Mouse (Mus musculus) heart, embryonic 11.5 days (tissue): ENCODE results near the gene Gbp2b. TPM values are rescaled to one million over a fixed set of nuclear protein-coding genes. Genes with fewer than 3 reads are reported as not detected.
"Not testable (repeated sequence)": the region's sequence is repeated elsewhere in the genome, so short reads cannot be mapped to it uniquely, and the experiment has no call there.

Source experiments
- ATAC-seq: fragments of 200-750 bp; cut with Nextera tagmentation; replicated peaks from 2 replicates; pipeline ENCODE4 v1.8.0; 2017; ENCODE audit warnings: moderate library complexity; ENCODE audit not compliant: insufficient number of reproducible peaks, low FRiP score, low TSS enrichment
- H3K27ac ChIP-seq: fragments of 300-500 bp; sonication (generic); 2 replicates; pipeline ENCODE4 v1.5.1; 2014; ENCODE audit warnings: mild to moderate bottlenecking, low read depth, low read length
- H3K27me3 ChIP-seq: fragments of 300-500 bp; sonication (generic); 2 replicates; pipeline ENCODE4 v1.6.1; 2014; ENCODE audit warnings: mild to moderate bottlenecking, low read length, mixed read lengths; ENCODE audit not compliant: control insufficient read depth, insufficient read depth
- H3K36me3 ChIP-seq: fragments of 300-500 bp; sonication (generic); 2 replicates; pipeline ENCODE4 v1.6.1; 2014; ENCODE audit warnings: mild to moderate bottlenecking, low read length, moderate library complexity, mixed read lengths; ENCODE audit not compliant: control insufficient read depth, insufficient read depth
- H3K4me1 ChIP-seq: fragments of 300-500 bp; sonication (generic); 2 replicates; pipeline ENCODE4 v1.6.1; 2014; ENCODE audit warnings: low read length; ENCODE audit not compliant: control insufficient read depth, insufficient read depth
- H3K4me2 ChIP-seq: fragments of 300-500 bp; sonication (generic); 2 replicates; pipeline ENCODE4 v1.6.1; 2014; ENCODE audit warnings: mild to moderate bottlenecking, moderate library complexity
- H3K4me3 ChIP-seq: fragments of 300-500 bp; sonication (generic); 2 replicates; pipeline ENCODE4 v1.5.1; 2014; ENCODE audit warnings: low read depth, low read length
- H3K9ac ChIP-seq: fragments of 300-500 bp; sonication (generic); 2 replicates; pipeline ENCODE4 v1.6.1; 2014; ENCODE audit warnings: mild to moderate bottlenecking, low read depth, low read length, moderate library complexity
- H3K9me3 ChIP-seq: fragments of 300-500 bp; sonication (generic); replicated peaks from 2 replicates; pipeline ENCODE4 v1.6.1; 2016; ENCODE audit warnings: low read length; ENCODE audit not compliant: control insufficient read depth
- WGBS: fragments of 180-500 bp; shearing (Covaris S2); extraction: QIAGEN DNeasy Blood & Tissue Kit; methylation state at CpG from one replicate; pipeline ENCODE4 v1.1.7; 2014; ENCODE audit not compliant: insufficient replicate concordance; 5-methylcytosine and 5-hydroxymethylcytosine counted together
- polyA plus RNA-seq: library from polyadenylated mRNA; unstranded; fragments of >200 nt; fragmentation: Nextera tagmentation; extraction: Ambion mirVana; gene quantifications from 2 replicates; pipeline ENCODE4 v1.2.1, GENCODE M21; 2014

Gbp2b gene
- polyA plus RNA-seq, 1 experiment from 2014 or later = not detected

DNA sequence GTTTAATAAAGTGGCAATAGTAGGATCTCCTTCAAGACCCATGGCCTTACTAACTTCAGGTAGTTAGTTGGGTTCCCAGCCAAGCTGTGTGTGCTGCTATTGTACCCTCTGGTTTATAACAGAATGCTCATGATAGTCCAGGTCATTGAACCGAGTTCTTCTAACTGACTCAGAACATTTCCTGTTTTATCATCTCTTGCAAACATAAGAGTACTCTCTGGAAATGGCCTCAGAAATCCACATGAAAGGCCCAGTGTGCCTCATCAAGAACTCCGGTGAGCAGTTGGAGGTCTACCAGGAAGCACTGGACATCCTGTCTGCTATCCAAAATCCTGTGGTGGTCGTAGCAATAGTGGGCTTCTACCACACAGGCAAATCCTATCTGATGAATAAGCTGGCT, 3.3 kb downstream of the Gbp2b start:
- H3K4me1 ChIP-seq = no peaks in the 10 kb centered on the region

DNA sequence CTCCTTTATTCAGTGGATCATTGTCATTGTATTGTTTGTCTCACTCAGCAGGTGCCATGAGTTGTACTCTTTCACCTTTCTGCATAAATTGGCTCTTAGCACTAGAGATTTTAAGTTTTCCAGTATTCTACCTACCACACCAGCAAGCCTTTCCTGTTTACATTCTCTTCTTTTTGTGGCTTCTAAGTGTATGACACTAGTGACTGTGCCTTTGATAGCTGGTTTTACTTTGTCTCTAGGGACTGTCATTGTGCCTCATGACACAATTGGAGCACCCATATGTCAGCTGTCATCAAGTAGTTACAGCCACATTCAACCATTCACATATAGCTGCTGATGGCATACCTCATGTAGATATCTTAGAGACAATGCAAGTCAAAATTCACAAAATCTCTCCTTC, 7.0 kb downstream of the Gbp2b start:
- Histone ChIP-seq H3K27me3 (no peaks in the 10 kb centered on the region), H3K27ac (no peak overlapping the region), H3K36me3 (no peaks in the 10 kb centered on the region), H3K4me3 (no peak overlapping the region), H3K9ac (no peak overlapping the region), H3K4me1 (no peaks in the 10 kb centered on the region), H3K9me3 (no peaks in the 10 kb centered on the region), H3K4me2 (no peak overlapping the region)
- ATAC-seq = no peak

More for the DNA sequence above, 3.3 kb downstream of the Gbp2b start:
- no peak overlapping the region for H3K4me3 ChIP-seq
- no peak overlapping the region for H3K9ac ChIP-seq
- H3K4me2 ChIP-seq = no peak overlapping the region
- no peak for ATAC-seq
- H3K9me3 ChIP-seq = no peaks in the 10 kb centered on the region
- no peak overlapping the region for H3K27ac ChIP-seq
- H3K36me3 ChIP-seq = no peaks in the 10 kb centered on the region
- 65% methylated on average over 3 of the region's 3 CpGs for WGBS
- H3K27me3 ChIP-seq = no peaks in the 10 kb centered on the region

DNA sequence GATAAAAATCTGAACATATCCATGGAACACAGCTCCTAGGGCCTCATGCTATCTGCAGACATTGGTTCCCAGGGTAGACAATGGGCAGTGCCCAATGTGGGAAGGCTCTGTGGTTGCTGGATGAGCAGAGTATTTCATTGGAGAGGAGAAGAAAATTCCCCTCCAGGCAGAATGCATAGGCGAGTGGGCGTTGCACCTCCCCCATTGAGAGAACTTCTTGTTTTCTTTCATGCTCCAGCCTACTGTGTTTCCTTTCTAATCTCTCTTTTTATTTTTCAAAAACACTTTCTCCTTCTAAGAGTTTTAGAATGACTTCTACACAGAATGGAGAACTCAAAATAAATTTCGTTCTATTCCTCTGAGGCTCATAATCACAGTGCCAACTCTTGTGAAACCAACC, 24.0 kb downstream of the Gbp2b start:
- Histone ChIP-seq H3K9ac (no peak overlapping the region), H3K4me2 (no peak overlapping the region), H3K27me3 (no peaks in the 10 kb centered on the region), H3K4me1 (no peaks in the 10 kb centered on the region), H3K27ac (no peak overlapping the region), H3K36me3 (no peaks in the 10 kb centered on the region), H3K4me3 (no peak overlapping the region), H3K9me3 (no peaks in the 10 kb centered on the region)
- ATAC-seq = no peak
- WGBS = 77% methylated on average over 3 of the region's 3 CpGs

DNA sequence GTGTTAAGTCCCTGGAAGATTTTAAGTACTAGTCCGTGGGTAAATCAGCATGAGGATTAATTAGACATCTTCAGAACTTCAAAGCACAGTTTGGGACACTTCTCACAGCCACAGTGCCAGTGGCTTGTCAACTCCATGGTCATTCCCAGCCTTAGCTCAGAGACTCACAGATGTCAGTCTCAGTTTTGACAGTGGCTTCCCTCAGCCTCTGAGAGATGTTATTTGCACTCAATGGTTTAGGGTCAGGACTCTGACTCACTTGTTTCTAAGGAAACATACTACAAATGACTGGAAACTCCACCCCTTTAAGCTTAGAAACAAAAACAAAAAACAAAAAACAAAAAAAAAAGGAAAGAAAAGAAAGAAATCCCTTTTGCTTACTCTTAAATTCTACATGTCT, 25.0 kb downstream of the Gbp2b start:
- H3K4me3 ChIP-seq = no peak overlapping the region
- no peaks in the 10 kb centered on the region for H3K27me3 ChIP-seq
- no peaks in the 10 kb centered on the region for H3K36me3 ChIP-seq
- H3K4me1 ChIP-seq = no peaks in the 10 kb centered on the region
- WGBS = 42% methylated on average over 1 of the region's 1 CpGs
- no peak overlapping the region for H3K9ac ChIP-seq
- no peaks in the 10 kb centered on the region for H3K9me3 ChIP-seq
- ATAC-seq = no peak
- no peak overlapping the region for H3K27ac ChIP-seq
- no peak overlapping the region for H3K4me2 ChIP-seq

DNA sequence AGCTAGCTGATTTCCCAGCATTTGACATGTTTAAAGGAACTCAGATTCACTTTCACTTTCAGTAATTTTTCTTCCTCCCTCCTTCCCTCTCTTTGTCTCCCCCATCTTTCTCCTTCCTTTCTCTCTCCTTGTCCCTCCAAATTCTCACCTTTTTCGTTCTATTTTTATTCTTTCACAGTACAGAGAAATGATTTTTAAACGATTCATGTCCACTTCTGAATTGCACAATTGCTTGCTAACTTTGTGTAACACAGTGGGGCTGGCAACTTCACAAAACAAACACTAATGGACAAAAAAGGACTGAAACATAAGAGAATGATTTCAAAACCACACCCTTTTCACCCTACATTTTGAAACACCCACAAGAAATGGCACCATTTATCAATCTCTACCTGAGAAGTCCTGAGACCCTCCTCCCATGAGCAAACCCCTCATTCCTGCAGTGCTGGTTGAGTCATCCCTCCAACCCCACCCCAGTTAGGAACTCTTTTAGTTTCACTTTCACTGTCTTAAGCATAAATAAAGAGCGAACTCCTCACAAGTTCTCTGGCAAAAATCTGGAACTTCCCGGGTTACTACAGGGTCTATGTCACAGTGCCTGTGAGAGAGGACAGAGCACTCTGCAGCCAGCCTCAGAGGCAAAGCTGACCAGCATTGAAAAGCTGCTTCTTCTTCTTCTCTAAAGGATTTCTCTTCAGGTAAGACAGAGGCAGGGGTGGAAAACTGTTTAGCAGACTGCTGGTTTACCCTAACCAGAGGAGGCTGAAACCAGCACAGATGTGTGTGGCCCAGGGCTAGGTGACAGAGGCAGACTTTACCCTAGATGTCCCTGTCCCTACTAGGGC, 25.7 kb downstream of the Gbp2b start, which contains the start of gene Gbp2:
TSS of gene Gbp2 (plus strand) at position 492 of the 845 bp plus-strand sequence.
- Histone ChIP-seq H3K36me3 (no peaks in the 10 kb centered on the region), H3K27me3 (no peaks in the 10 kb centered on the region), H3K9me3 (no peaks in the 10 kb centered on the region), H3K4me2 (peak within 1 kb of the TSS; percentile 53), H3K27ac (no peak within 1 kb of the TSS), H3K4me3 (no peak within 1 kb of the TSS; the same call in 1 of the 2 replicates), H3K9ac (no peak within 1 kb of the TSS), H3K4me1 (no peaks in the 10 kb centered on the region)
- 54% methylated on average over 4 of the region's 4 CpGs for WGBS
- no peak for ATAC-seq

DNA sequence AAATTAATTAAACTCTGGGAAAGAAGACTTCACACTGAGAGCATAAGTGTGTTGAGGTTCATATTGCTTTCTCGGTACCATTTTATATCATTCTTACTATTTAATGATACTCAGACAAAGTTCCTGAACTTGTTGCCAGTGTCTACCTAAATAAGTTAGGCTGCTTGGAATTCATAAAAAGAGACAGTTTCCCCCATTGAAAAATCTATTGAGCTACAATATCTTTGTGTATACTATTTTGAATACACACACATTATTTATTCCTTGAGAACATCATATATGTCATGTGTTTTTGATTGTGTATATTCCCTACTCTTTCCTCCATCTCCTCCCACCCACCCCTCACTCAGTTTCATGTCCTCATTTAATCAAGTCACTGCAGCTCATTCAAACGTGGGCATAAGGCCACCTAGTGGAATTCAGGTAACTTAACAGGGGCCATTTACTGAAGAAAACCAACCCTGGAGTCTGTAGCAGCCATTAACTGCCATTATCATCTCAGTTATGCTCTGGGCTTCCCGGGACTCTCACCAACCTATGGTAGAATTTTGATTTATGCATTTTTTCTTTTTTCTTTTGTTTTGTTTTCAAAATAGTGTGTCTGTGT, 26.4 kb downstream of the Gbp2b start:
- H3K4me3 ChIP-seq = no peak overlapping the region
- no peak overlapping the region for H3K27ac ChIP-seq
- H3K9me3 ChIP-seq = no peaks in the 10 kb centered on the region
- H3K4me1 ChIP-seq = no peaks in the 10 kb centered on the region
- no peaks in the 10 kb centered on the region for H3K27me3 ChIP-seq
- peak overlapping the region; percentile 53; the same call in 1 of the 2 replicates for H3K4me2 ChIP-seq
- no peak for ATAC-seq
- H3K9ac ChIP-seq = no peak overlapping the region
- WGBS = 42% methylated on average over 3 of the region's 3 CpGs
- H3K36me3 ChIP-seq = no peaks in the 10 kb centered on the region

DNA sequence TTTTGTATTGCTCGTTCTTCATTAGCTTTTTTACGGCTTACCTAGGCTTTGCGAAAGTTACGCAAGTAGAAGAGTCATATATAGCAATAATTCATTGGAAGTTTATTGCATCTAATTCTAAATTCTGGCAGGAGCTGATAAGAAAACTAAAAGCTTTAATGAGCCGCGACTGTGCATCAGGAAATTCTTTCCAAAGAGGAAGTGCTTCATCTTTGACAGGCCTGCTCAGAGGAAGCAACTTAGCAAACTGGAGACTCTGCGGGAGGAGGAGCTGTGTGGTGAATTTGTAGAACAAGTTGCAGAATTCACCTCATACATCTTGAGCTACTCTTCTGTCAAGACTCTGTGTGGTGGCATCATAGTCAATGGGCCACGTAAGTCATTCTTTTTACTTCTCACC, 35.7 kb downstream of the Gbp2b start:
- Histone ChIP-seq H3K27me3 (no peaks in the 10 kb centered on the region), H3K27ac (no peak overlapping the region), H3K4me1 (no peaks in the 10 kb centered on the region), H3K36me3 (no peaks in the 10 kb centered on the region), H3K4me2 (no peak overlapping the region), H3K9ac (no peak overlapping the region), H3K9me3 (no peaks in the 10 kb centered on the region), H3K4me3 (no peak overlapping the region)
- 76% methylated on average over 8 of the region's 8 CpGs for WGBS
- ATAC-seq = no peak

DNA sequence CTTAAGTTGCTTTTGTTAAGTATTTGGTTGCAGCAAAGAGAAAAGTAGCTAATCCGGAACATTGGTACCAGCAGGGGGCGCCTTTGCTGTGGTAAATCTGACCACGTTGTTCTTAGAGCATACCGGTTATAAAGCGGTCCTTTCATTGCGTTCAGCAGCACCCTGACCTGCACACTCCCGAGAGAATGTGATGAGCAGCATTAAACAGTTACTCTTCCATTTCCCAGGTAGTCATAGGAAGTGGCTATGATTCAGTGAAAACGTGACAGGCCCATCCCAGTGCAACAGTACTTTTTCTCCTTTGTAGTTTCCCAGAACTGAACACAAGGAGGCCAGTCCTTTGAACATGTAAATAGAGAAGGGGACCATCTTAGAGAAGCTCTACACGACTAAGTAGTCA, 45.6 kb downstream of the Gbp2b start:
- no peak overlapping the region for H3K27ac ChIP-seq
- no peaks in the 10 kb centered on the region for H3K27me3 ChIP-seq
- H3K4me3 ChIP-seq = no peak overlapping the region
- H3K36me3 ChIP-seq = no peaks in the 10 kb centered on the region
- no peak overlapping the region for H3K9ac ChIP-seq
- no peaks in the 10 kb centered on the region for H3K4me1 ChIP-seq
- H3K9me3 ChIP-seq = no peaks in the 10 kb centered on the region
- peak overlapping the region; percentile 41 for H3K4me2 ChIP-seq
- ATAC-seq = no peak
- 6% methylated on average over 9 of the region's 9 CpGs for WGBS

DNA sequence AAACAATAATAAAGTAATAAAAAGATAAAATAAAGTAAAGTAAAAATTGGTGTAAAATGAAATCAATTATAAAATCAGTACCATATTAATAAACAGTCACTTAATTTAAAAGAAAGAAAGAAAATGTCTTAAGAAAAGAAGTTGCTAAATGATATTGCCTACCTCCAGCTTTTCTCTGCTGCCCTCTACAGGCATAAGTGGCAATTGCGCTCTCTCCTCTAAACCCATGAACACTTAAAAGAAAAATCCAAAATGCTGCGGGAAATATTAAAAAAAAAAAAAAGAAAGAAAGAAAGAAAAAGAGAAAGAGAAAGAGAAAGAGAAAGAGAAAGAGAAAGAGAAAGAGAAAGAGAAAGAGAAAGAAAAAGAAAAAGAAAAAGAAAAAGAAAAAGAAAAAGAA, 51.3 kb downstream of the Gbp2b start:
- not testable (repeated sequence) for H3K4me1 ChIP-seq, H3K36me3 ChIP-seq, ATAC-seq, H3K4me2 ChIP-seq, H3K9me3 ChIP-seq, H3K27me3 ChIP-seq, H3K9ac ChIP-seq, H3K4me3 ChIP-seq, H3K27ac ChIP-seq
- 13% methylated on average over 2 of the region's 2 CpGs for WGBS
